Mouse (Mus musculus): ENCODE measurements at regions not wholly inside any gene's neighbourhood (a gene's known extent, or its start where the extent isn't known, plus 50 kb on each side); places are given as distances from the start of the nearest gene placed in this dataset.

- in situ Hi-C loops (cut with MboI, MseI): no loop called here
Observed at GRCm38 (mm10) chr13:119118382-119118781, 310.0 kb upstream of the Paip1 start.

DNA sequence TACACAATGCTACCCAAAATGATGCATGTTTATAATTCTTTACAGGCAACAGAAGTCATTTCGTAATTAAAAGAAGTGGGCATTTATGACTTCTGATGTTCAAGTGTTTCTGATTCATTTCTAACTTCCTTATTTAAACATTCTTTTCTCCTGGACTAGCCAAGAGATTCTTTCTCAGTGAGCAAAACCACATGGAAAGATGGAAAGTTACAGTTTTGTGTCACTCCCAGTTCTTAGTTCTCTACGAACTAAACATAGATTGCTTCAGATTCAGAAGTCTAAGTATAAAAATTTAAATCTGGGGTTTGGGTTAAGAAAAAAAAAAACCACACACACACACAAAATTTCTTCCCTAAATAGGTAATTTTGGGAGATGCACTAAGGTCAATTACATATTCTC lies 288.0 kb upstream of the Paip1 start:
- in situ Hi-C loops (cut with MboI, MseI): no loop called here

GRCm38 (mm10) chr13:119143351-119143750 lies 285.1 kb upstream of the Paip1 start:
- in situ Hi-C loops (cut with MboI, MseI): no loop called here

DNA sequence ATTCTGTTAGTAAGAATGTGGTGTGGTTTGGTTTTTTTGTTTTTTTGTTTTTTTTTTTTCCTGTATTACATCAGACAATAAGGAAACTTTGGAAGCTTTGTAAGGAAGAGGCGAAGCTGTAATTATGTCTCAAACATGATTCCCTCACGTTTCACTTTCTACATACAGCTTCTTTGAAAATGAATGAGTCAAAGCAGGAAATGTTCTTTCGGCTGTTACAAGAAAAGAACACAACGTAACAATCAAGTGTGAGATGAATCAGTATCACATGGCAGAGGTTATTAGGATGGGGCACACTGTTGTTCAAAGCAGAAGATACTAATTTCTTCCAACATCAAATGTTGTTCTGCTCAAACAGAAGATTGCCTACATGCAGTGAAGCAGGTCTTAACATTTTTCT lies 282.7 kb upstream of the Paip1 start:
- in situ Hi-C loops (cut with MboI, MseI): no loop called here

DNA sequence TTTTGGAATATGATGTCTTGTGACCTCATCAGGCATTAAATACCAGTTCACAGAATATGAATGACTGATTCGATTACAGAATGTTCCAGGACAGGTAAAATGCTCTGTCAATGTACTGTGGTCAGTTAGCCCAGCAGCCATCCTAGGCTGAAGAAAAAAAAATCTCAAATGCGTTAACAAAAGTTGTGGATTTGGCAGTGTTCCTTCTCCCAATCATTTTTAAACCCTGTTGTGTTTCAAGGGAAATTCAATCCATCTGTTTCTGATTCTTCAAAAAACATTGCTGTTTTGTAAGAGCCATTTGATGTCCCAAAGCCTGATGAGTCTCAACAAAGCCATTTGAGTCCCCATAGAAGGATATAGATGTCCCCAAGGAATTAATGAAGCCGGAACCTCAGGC lies 280.7 kb upstream of the Paip1 start:
- in situ Hi-C loops (cut with MboI, MseI): no loop called here

GRCm38 (mm10) chr13:119149141-119149540 lies 279.3 kb upstream of the Paip1 start:
- in situ Hi-C loops (cut with MboI, MseI): no loop called here

- in situ Hi-C loops (cut with MboI, MseI): loop anchor here (25.0 kb wide), 1 partner anchor 461 kb away; the partner anchor contains the start of gene Ccl28
Observed at GRCm38 (mm10) chr13:119150847-119151548, 277.4 kb upstream of the Paip1 start.

DNA sequence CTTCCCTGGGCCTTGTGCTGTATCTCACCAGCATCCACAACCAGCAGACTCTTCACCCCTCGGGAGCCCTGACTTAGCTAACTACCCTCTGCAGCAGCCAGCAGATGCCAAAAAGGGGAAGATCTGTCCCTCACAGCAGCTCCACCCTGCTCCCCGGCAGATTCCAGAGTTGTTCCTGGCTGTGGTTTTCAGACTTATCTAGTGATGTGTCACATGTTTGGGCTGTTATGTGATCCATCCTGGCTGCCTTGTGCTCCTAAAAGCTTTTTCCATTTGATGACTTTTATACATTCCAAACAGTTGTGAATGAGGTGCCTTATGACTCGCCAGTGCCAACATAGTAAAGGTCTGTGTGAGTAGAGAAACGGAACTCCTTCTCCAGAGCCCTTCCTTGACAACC lies 250.6 kb upstream of the Paip1 start:
- in situ Hi-C loops (cut with MboI, MseI): no loop called here

GRCm38 (mm10) chr13:119178212-119178611 lies 250.2 kb upstream of the Paip1 start:
- in situ Hi-C loops (cut with MboI, MseI): no loop called here

GRCm38 (mm10) chr13:119179157-119179920 lies 249.1 kb upstream of the Paip1 start:
- in situ Hi-C loops (cut with MboI, MseI): no loop called here

- in situ Hi-C loops (cut with MboI, MseI): no loop called here
Observed at GRCm38 (mm10) chr13:119184322-119184877, 244.0 kb upstream of the Paip1 start.

DNA sequence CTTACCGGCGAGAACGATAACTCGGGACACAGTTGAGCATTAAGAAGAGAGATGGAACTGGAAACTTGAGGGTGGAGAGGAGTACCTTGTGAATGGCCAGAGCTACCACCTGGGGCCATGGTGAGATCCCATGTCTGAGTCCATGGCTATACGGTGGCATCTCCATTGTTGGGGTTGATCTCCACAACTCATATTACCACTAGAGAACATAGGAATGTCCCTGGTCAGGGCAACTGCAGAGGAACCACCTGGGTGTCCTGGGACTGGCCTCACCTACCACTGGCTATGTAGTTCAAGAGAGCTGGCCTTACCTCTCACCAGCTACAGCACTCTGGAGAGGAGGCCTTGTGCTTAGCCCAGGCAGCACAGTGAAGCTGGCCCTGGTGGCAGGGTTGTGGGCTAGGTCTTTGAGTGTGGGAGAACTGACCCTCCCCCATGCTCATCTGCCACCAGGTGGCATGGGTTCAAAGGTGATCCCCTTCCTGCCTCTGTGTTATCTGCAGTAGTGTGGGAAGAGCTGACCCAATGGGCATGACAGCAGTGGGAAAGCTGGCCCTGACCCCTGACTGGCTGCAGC lies 242.7 kb upstream of the Paip1 start:
- in situ Hi-C loops (cut with MboI, MseI): no loop called here

- in situ Hi-C loops (cut with MboI, MseI): no loop called here
Observed at GRCm38 (mm10) chr13:119231556-119231955, 196.8 kb upstream of the Paip1 start.

DNA sequence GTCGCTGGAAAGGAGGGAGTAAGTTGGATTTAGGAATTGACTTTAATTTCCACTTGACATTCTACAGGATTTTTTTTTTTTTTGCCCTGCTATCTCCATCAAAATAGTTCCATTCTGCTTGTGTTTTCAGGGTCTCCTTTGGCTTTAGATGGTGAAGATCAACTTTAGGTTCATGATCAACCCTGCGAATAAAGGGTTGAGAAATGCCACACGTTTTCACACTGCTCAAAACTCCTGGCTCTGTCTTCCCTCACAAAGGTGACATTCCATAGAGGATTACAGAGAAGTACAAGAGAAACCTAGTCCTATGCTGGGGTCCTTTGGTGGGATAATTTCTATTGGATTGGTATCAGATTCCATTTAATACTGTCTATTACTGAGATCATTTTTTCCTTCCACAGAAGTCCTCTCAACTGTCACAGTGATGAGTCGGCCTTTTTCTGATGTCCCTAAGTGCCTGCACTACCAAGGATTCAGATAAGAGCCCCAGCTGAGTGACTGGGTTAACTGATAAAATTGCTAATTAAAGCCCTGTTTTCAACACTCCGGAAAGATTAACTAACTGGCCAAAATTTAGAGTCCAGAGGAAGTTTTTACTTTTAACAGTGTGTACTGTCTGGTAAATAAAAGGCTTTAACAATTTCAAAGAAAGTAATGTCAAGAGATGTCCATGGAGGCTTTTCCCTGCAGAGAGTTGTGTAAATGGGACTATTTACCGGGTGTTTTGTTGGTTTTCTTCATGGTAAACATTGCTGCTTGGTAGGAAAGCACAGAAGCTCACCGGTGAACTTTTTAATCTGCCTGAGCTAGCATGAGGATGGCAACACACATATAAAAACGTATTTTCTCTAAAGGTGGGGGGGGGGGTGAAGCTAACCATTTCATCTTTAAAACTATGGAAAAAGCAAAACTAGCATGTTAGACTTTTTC lies 196.0 kb upstream of the Paip1 start:
- in situ Hi-C loops (cut with MboI, MseI): no loop called here

- in situ Hi-C loops (cut with MboI, MseI): no loop called here
Observed at GRCm38 (mm10) chr13:119233030-119233385, 195.4 kb upstream of the Paip1 start.

DNA sequence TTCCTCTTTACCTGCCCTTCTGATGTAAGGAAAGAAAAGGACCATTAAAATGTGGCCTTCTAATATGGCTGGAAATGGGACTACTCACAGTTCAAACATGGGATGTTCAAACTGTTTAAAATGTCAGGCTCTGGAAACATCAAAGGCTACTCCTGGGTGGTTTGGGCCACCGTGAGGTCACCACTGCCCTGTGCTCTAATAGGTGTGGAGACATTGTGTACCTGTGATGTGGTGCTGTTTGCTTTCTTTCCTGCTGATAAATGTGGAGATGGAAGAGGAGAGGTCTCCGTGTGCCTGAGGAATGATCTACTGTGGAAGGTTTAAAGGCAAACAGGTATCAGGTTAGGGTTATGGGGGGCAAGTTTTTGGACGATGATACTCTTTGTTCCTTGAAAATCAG lies 194.5 kb upstream of the Paip1 start:
- in situ Hi-C loops (cut with MboI, MseI): no loop called here

GRCm38 (mm10) chr13:119242358-119242757 lies 186.0 kb upstream of the Paip1 start:
- in situ Hi-C loops (cut with MboI, MseI): no loop called here

- in situ Hi-C loops (cut with MboI, MseI): no loop called here
Observed at GRCm38 (mm10) chr13:119247101-119247500, 181.3 kb upstream of the Paip1 start.

DNA sequence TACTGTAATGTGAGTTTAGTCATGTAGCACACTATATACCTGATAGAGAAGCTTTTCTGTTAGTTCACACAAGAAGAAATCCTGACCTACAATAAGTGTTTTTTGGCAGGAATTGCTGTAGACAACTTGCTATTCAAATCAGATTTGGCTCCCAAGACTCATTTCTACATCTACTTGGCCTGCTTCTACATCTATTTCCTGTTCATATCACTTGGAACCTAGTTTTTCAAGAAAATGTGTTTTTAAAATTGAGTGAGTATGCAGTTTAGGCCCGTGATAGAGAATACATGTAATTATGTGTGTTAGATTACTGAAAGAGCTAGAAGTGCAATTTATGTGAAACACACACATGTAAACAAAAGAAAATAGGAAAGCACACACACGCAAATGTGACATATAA lies 176.4 kb upstream of the Paip1 start:
- in situ Hi-C loops (cut with MboI, MseI): no loop called here

DNA sequence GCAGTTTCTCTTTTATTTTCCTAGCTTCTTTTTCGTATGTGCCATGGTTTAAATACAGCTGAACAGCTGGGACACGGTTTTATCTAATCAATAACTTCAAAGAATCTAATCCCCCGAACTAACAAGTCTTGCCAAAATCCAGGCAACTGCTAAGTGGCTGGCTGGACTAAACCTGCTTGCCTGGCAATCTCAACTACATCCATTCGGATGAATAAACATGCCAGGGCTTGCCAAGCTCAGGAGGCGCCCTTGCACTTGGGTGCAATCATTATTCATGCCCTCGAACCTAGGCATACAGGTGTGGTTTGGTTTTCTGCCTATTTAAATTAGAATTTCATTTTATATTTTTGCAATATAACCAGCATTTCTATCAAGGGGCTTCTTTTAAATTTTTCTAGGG lies 172.1 kb upstream of the Paip1 start:
- in situ Hi-C loops (cut with MboI, MseI): loop anchor here (5.0 kb wide), 1 partner anchor 341 kb away; no protein-coding TSS in a partner anchor

- in situ Hi-C loops (cut with MboI, MseI): loop anchor here (5.0 kb wide), 1 partner anchor 339 kb away; no protein-coding TSS in a partner anchor
Observed at GRCm38 (mm10) chr13:119258515-119258914, 169.9 kb upstream of the Paip1 start.

Measured in T-helper 1 cell (primary cell).